Mouse (Mus musculus) cerebellum, postnatal 25 days (tissue): ENCODE measurements at regions not wholly inside any gene's neighbourhood (a gene's known extent, or its start where the extent isn't known, plus 50 kb on each side); places are given as distances from the start of the nearest gene placed in this dataset.

Experiments used
- DNase-seq, 2 experiments: peaks; one replicate each; pipeline ENCODE4 v3.0.0; 2021; ENCODE audit warnings: mixed read lengths in 2 of 2

- no peak for DNase-seq
Observed at GRCm38 (mm10) chr6:91573487-91573886, 57.8 kb downstream of the Lsm3 start.

- DNase-seq = no peak
Observed at GRCm38 (mm10) chr6:91574414-91574813, 58.7 kb downstream of the Lsm3 start.

GRCm38 (mm10) chr6:91575662-91576364 is 60.1 kb downstream of the Lsm3 start:
- peak; percentile 72 to 82 for DNase-seq

GRCm38 (mm10) chr6:91576906-91577305 is 61.2 kb downstream of the Lsm3 start:
- DNase-seq = peak; percentile 82 to 88

- DNase-seq = no peak
Observed at GRCm38 (mm10) chr6:91579666-91580065, 63.9 kb downstream of the Lsm3 start.

- no peak for DNase-seq
Observed at GRCm38 (mm10) chr6:91580607-91581006, 64.9 kb downstream of the Lsm3 start.

- DNase-seq = no peak
Observed at GRCm38 (mm10) chr6:91582338-91582737, 66.6 kb downstream of the Lsm3 start.

- DNase-seq = no peak
Observed at GRCm38 (mm10) chr6:91583346-91583745, 67.6 kb downstream of the Lsm3 start.

GRCm38 (mm10) chr6:91585543-91585942 is 69.8 kb downstream of the Lsm3 start:
- no peak for DNase-seq

- DNase-seq = no peak
Observed at GRCm38 (mm10) chr6:91589181-91589580, 73.5 kb downstream of the Lsm3 start.

GRCm38 (mm10) chr6:91590395-91590794 is 74.7 kb downstream of the Lsm3 start:
- no peak for DNase-seq

GRCm38 (mm10) chr6:91590806-91591571 is 75.3 kb downstream of the Lsm3 start:
- no peak for DNase-seq

GRCm38 (mm10) chr6:91592651-91593050 is 76.9 kb downstream of the Lsm3 start:
- DNase-seq = no peak

- DNase-seq = peak; percentile 53 to 62
Observed at GRCm38 (mm10) chr6:91598942-91599341, 83.2 kb downstream of the Lsm3 start.

- no peak for DNase-seq
Observed at GRCm38 (mm10) chr6:91600116-91600515, 83.7 kb upstream of the Slc6a6 start.

GRCm38 (mm10) chr6:91606634-91607215 is 77.1 kb upstream of the Slc6a6 start:
- no peak for DNase-seq

- no peak for DNase-seq
Observed at GRCm38 (mm10) chr6:91607613-91608272, 76.1 kb upstream of the Slc6a6 start.

- no peak for DNase-seq
Observed at GRCm38 (mm10) chr6:91609671-91610070, 74.2 kb upstream of the Slc6a6 start.

- DNase-seq = no peak
Observed at GRCm38 (mm10) chr6:91615022-91615421, 68.8 kb upstream of the Slc6a6 start.

GRCm38 (mm10) chr6:91616541-91616940 is 67.3 kb upstream of the Slc6a6 start:
- no peak for DNase-seq

- peak; percentile 46 to 61 for DNase-seq
Observed at GRCm38 (mm10) chr6:91617031-91617596, 66.7 kb upstream of the Slc6a6 start.

- no peak for DNase-seq
Observed at GRCm38 (mm10) chr6:91617685-91618084, 66.2 kb upstream of the Slc6a6 start.

GRCm38 (mm10) chr6:91619009-91619408 is 64.8 kb upstream of the Slc6a6 start:
- DNase-seq = no peak
